Mouse (Mus musculus): ENCODE measurements at regions not wholly inside any gene's neighbourhood (a gene's known extent, or its start where the extent isn't known, plus 50 kb on each side); places are given as distances from the start of the nearest gene placed in this dataset.

DNA sequence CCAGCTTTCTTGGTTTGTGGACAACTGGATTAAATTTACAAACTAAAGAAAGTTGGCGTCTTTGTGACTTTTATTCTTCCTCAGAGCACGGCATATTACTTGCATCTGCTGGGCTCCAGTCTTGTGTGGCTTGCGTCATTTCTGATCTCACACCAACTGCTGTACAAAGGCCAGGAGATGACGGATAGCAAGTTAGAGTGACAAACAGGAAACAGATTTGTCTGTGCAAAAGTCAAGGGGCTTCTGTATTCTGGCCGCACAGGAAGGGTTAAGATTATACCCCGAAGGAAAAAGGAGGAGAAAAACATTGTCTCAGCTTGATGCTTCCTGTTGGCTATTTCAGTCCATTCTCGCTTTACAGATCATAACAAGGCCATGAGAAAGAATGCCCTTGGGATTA lies 137.8 kb upstream of the Fmo9 start:
- Histone ChIP-seq H3K79me2 (ENCODE audit: control insufficient read depth, insufficient read depth) (no peaks in the 10 kb centered on the region), H3K4me3 (no peak overlapping the region), H3K4me2 (ENCODE audit: low read depth) (no peak overlapping the region), H3K27me3 (ENCODE audit: control insufficient read depth, insufficient read depth, insufficient read length) (no peaks in the 10 kb centered on the region), H3ac (ENCODE audit: control insufficient read depth, insufficient read length) (no peak overlapping the region), H3K36me3 (ENCODE audit: control insufficient read depth, insufficient read depth) (no peaks in the 10 kb centered on the region)
- no peak for TF ChIP-seq MYOG (IDR thresholded peaks at IDR 0.05; ENCODE audit: control insufficient read depth in 1 of 3, insufficient read depth in 1 of 3, insufficient read length in 2 of 3, low read depth in 2 of 3)
- TF ChIP-seq E2F4 (IDR thresholded peaks at IDR 0.05; ENCODE audit: insufficient read depth): no peak
- no peak for TF ChIP-seq MYOD1 (IDR thresholded peaks at IDR 0.05; ENCODE audit: control insufficient read depth in 1 of 3, insufficient read length in 2 of 3, low read depth in 2 of 3)
- TF ChIP-seq POLR2A (IDR thresholded peaks at IDR 0.05; ENCODE audit: insufficient read length, low read depth): no peak
- TF ChIP-seq USF1 (IDR thresholded peaks at IDR 0.05; ENCODE audit: low read depth): no peak
- no peak for TF ChIP-seq POLR2AphosphoS2 (IDR thresholded peaks at IDR 0.05; ENCODE audit: insufficient read length, low read depth)
- no peak for TF ChIP-seq SRF (IDR thresholded peaks at IDR 0.05; ENCODE audit: control insufficient read depth, insufficient read length, low read depth)
- TF ChIP-seq TCF12 (IDR thresholded peaks at IDR 0.05; ENCODE audit: insufficient read depth, poor library complexity, severe bottlenecking): no peak
- no peak for TF ChIP-seq MAX (IDR thresholded peaks at IDR 0.05; ENCODE audit: low read depth)
- TF ChIP-seq TCF3 (IDR thresholded peaks at IDR 0.05; ENCODE audit: insufficient read length, low read depth): no peak
- no peak for TF ChIP-seq CEBPB (IDR thresholded peaks at IDR 0.05; ENCODE audit: insufficient read depth, poor library complexity, severe bottlenecking)
- no peak for TF ChIP-seq REST (IDR thresholded peaks at IDR 0.05; ENCODE audit: insufficient read depth, insufficient read length)

GRCm38 (mm10) chr1:166820050-166820449 lies 138.4 kb upstream of the Fmo9 start:
- Histone ChIP-seq H3ac (ENCODE audit: control insufficient read depth, insufficient read length) (no peak overlapping the region), H3K4me2 (ENCODE audit: low read depth) (no peak overlapping the region), H3K79me2 (ENCODE audit: control insufficient read depth, insufficient read depth) (no peaks in the 10 kb centered on the region), H3K4me3 (no peak overlapping the region), H3K36me3 (ENCODE audit: control insufficient read depth, insufficient read depth) (no peaks in the 10 kb centered on the region), H3K27me3 (ENCODE audit: control insufficient read depth, insufficient read depth, insufficient read length) (no peaks in the 10 kb centered on the region)
- peak in 2 of 3 experiments; percentile 21 to 53 for TF ChIP-seq MYOD1 (IDR thresholded peaks at IDR 0.05; ENCODE audit: control insufficient read depth in 1 of 3, insufficient read length in 2 of 3, low read depth in 2 of 3)
- TF ChIP-seq REST (IDR thresholded peaks at IDR 0.05; ENCODE audit: insufficient read depth, insufficient read length): no peak

- Histone ChIP-seq H3ac (ENCODE audit: control insufficient read depth, insufficient read length) (no peak overlapping the region), H3K27me3 (ENCODE audit: control insufficient read depth, insufficient read depth, insufficient read length) (no peaks in the 10 kb centered on the region), H3K4me3 (no peak overlapping the region), H3K79me2 (ENCODE audit: control insufficient read depth, insufficient read depth) (no peaks in the 10 kb centered on the region), H3K4me2 (ENCODE audit: low read depth) (no peak overlapping the region), H3K36me3 (ENCODE audit: control insufficient read depth, insufficient read depth) (no peaks in the 10 kb centered on the region)
- no peak for TF ChIP-seq E2F4 (IDR thresholded peaks at IDR 0.05; ENCODE audit: insufficient read depth)
- no peak for TF ChIP-seq SRF (IDR thresholded peaks at IDR 0.05; ENCODE audit: control insufficient read depth, insufficient read length, low read depth)
- TF ChIP-seq TCF3 (IDR thresholded peaks at IDR 0.05; ENCODE audit: insufficient read length, low read depth): no peak
- no peak for TF ChIP-seq POLR2A (IDR thresholded peaks at IDR 0.05; ENCODE audit: insufficient read length, low read depth)
- no peak for TF ChIP-seq REST (IDR thresholded peaks at IDR 0.05; ENCODE audit: insufficient read depth, insufficient read length)
- no peak for TF ChIP-seq USF1 (IDR thresholded peaks at IDR 0.05; ENCODE audit: low read depth)
- TF ChIP-seq MYOD1 (IDR thresholded peaks at IDR 0.05; ENCODE audit: control insufficient read depth in 1 of 3, insufficient read length in 2 of 3, low read depth in 2 of 3): no peak
- TF ChIP-seq MAX (IDR thresholded peaks at IDR 0.05; ENCODE audit: low read depth): no peak
- no peak for TF ChIP-seq POLR2AphosphoS2 (IDR thresholded peaks at IDR 0.05; ENCODE audit: insufficient read length, low read depth)
- TF ChIP-seq MYOG (IDR thresholded peaks at IDR 0.05; ENCODE audit: control insufficient read depth in 1 of 3, insufficient read depth in 1 of 3, insufficient read length in 2 of 3, low read depth in 2 of 3): no peak
- no peak for TF ChIP-seq TCF12 (IDR thresholded peaks at IDR 0.05; ENCODE audit: insufficient read depth, poor library complexity, severe bottlenecking)
- no peak for TF ChIP-seq CEBPB (IDR thresholded peaks at IDR 0.05; ENCODE audit: insufficient read depth, poor library complexity, severe bottlenecking)
These were observed 139.5 kb upstream of the Fmo9 start for GRCm38 (mm10) chr1:166821146-166821545.

GRCm38 (mm10) chr1:166837299-166837698 lies 155.7 kb upstream of the Fmo9 start:
- Histone ChIP-seq H3K36me3 (ENCODE audit: control insufficient read depth, insufficient read depth) (no peaks in the 10 kb centered on the region), H3ac (ENCODE audit: control insufficient read depth, insufficient read length) (no peak overlapping the region), H3K27me3 (ENCODE audit: control insufficient read depth, insufficient read depth, insufficient read length) (no peaks in the 10 kb centered on the region), H3K79me2 (ENCODE audit: control insufficient read depth, insufficient read depth) (no peaks in the 10 kb centered on the region), H3K4me3 (no peak overlapping the region), H3K4me2 (ENCODE audit: low read depth) (no peak overlapping the region)
- no peak for TF ChIP-seq MAX (IDR thresholded peaks at IDR 0.05; ENCODE audit: low read depth)
- TF ChIP-seq TCF3 (IDR thresholded peaks at IDR 0.05; ENCODE audit: insufficient read length, low read depth): no peak
- no peak for TF ChIP-seq E2F4 (IDR thresholded peaks at IDR 0.05; ENCODE audit: insufficient read depth)
- no peak for TF ChIP-seq POLR2AphosphoS2 (IDR thresholded peaks at IDR 0.05; ENCODE audit: insufficient read length, low read depth)
- TF ChIP-seq TCF12 (IDR thresholded peaks at IDR 0.05; ENCODE audit: insufficient read depth, poor library complexity, severe bottlenecking): no peak
- TF ChIP-seq MYOD1 (IDR thresholded peaks at IDR 0.05; ENCODE audit: control insufficient read depth in 1 of 3, insufficient read length in 2 of 3, low read depth in 2 of 3): no peak
- TF ChIP-seq MYOG (IDR thresholded peaks at IDR 0.05; ENCODE audit: control insufficient read depth in 1 of 3, insufficient read depth in 1 of 3, insufficient read length in 2 of 3, low read depth in 2 of 3): no peak
- no peak for TF ChIP-seq SRF (IDR thresholded peaks at IDR 0.05; ENCODE audit: control insufficient read depth, insufficient read length, low read depth)
- no peak for TF ChIP-seq USF1 (IDR thresholded peaks at IDR 0.05; ENCODE audit: low read depth)
- no peak for TF ChIP-seq POLR2A (IDR thresholded peaks at IDR 0.05; ENCODE audit: insufficient read length, low read depth)
- TF ChIP-seq REST (IDR thresholded peaks at IDR 0.05; ENCODE audit: insufficient read depth, insufficient read length): no peak
- TF ChIP-seq CEBPB (IDR thresholded peaks at IDR 0.05; ENCODE audit: insufficient read depth, poor library complexity, severe bottlenecking): no peak

- TF ChIP-seq E2F4 (IDR thresholded peaks at IDR 0.05; ENCODE audit: insufficient read depth): no peak
- TF ChIP-seq CEBPB (IDR thresholded peaks at IDR 0.05; ENCODE audit: insufficient read depth, poor library complexity, severe bottlenecking): no peak
- TF ChIP-seq MYOD1 (IDR thresholded peaks at IDR 0.05; ENCODE audit: control insufficient read depth in 1 of 3, insufficient read length in 2 of 3, low read depth in 2 of 3): no peak
- TF ChIP-seq TCF3 (IDR thresholded peaks at IDR 0.05; ENCODE audit: insufficient read length, low read depth): no peak
- no peak for TF ChIP-seq TCF12 (IDR thresholded peaks at IDR 0.05; ENCODE audit: insufficient read depth, poor library complexity, severe bottlenecking)
- no peak for TF ChIP-seq POLR2A (IDR thresholded peaks at IDR 0.05; ENCODE audit: insufficient read length, low read depth)
- no peak for TF ChIP-seq MYOG (IDR thresholded peaks at IDR 0.05; ENCODE audit: control insufficient read depth in 1 of 3, insufficient read depth in 1 of 3, insufficient read length in 2 of 3, low read depth in 2 of 3)
- TF ChIP-seq POLR2AphosphoS2 (IDR thresholded peaks at IDR 0.05; ENCODE audit: insufficient read length, low read depth): no peak
- no peak for TF ChIP-seq MAX (IDR thresholded peaks at IDR 0.05; ENCODE audit: low read depth)
- TF ChIP-seq SRF (IDR thresholded peaks at IDR 0.05; ENCODE audit: control insufficient read depth, insufficient read length, low read depth): no peak
- no peak for TF ChIP-seq USF1 (IDR thresholded peaks at IDR 0.05; ENCODE audit: low read depth)
- no peak for TF ChIP-seq REST (IDR thresholded peaks at IDR 0.05; ENCODE audit: insufficient read depth, insufficient read length)
- H3K79me2 ChIP-seq (ENCODE audit: control insufficient read depth, insufficient read depth): no peaks in the 10 kb centered on the region
These were observed 158.2 kb upstream of the Fmo9 start for GRCm38 (mm10) chr1:166839833-166840232.

More at GRCm38 (mm10) chr1:166839833-166840232, 158.2 kb upstream of the Fmo9 start:
- Histone ChIP-seq H3K27me3 (ENCODE audit: control insufficient read depth, insufficient read depth, insufficient read length) (no peaks in the 10 kb centered on the region), H3K4me3 (no peak overlapping the region), H3K36me3 (ENCODE audit: control insufficient read depth, insufficient read depth) (no peaks in the 10 kb centered on the region), H3K4me2 (ENCODE audit: low read depth) (no peak overlapping the region), H3ac (ENCODE audit: control insufficient read depth, insufficient read length) (no peak overlapping the region)

All from myocyte (in vitro differentiated cells).